Mouse (Mus musculus) forebrain, embryonic 15.5 days (tissue): Measurements from ENCODE around the gene Zfp275. TPM values are rescaled to one million over a fixed set of nuclear protein-coding genes. Genes with fewer than 3 reads are reported as not detected.

Source experiments
- polyA plus RNA-seq: library from polyadenylated mRNA; unstranded; fragments of >200 nt; fragmentation: Nextera tagmentation; extraction: Ambion mirVana; gene quantifications from 2 replicates; pipeline ENCODE4 v1.2.1, GENCODE M21; 2015

Gene Zfp275
- polyA plus RNA-seq, 1 experiment from 2014 or later, result 12.0 TPM

Other genes starting within 250 kb of the Zfp275 start
- gene Xlr3a, start 245.5 kb upstream of the Zfp275 start, polyA plus RNA-seq, result 2.2 and 2.7 TPM in 2 replicates
- gene Gm14685, start 225.6 kb upstream of the Zfp275 start, polyA plus RNA-seq, result 0.59 and 0.92 TPM in 2 replicates
- gene Xlr5b, start 193.8 kb upstream of the Zfp275 start, polyA plus RNA-seq, result not detected in 2 replicates
- gene DXBay18, start 193.2 kb upstream of the Zfp275 start, polyA plus RNA-seq, result 0.22 and 0.70 TPM in 2 replicates
- not detected in 2 replicates for gene Spin2d, start 165.6 kb upstream of the Zfp275 start, polyA plus RNA-seq
- 12.6 and 16.1 TPM in 2 replicates for gene Xlr3b, start 150.4 kb upstream of the Zfp275 start, polyA plus RNA-seq
- gene Xlr4b, start 128.3 kb upstream of the Zfp275 start, polyA plus RNA-seq, result 0.34 and 0.50 TPM in 2 replicates
- 25.6 and 28.0 TPM in 2 replicates for gene F8a, start 114.3 kb upstream of the Zfp275 start, polyA plus RNA-seq
- 0.14 TPM in 1 of 2 replicates, not detected in the other for gene Xlr4c, start 99.5 kb upstream of the Zfp275 start, polyA plus RNA-seq
- not detected in 2 replicates for gene Xlr3c, start 77.2 kb upstream of the Zfp275 start, polyA plus RNA-seq
- not detected in 2 replicates for gene Xlr5a, start 49.6 kb upstream of the Zfp275 start, polyA plus RNA-seq
- gene Xlr5c, start 49.6 kb upstream of the Zfp275 start, polyA plus RNA-seq, result not detected in 2 replicates
- not detected in 2 replicates for gene Gm45015, start 5.8 kb upstream of the Zfp275 start, polyA plus RNA-seq
- gene Gm18336, start 56.1 kb downstream of the Zfp275 start, polyA plus RNA-seq, result not detected in 2 replicates
- 0.62 and 0.72 TPM in 2 replicates for gene Zfp92, start 68.5 kb downstream of the Zfp275 start, polyA plus RNA-seq
- gene Trex2, start 92.7 kb downstream of the Zfp275 start, polyA plus RNA-seq, result not detected in 2 replicates
- gene Haus7, start 116.4 kb downstream of the Zfp275 start, polyA plus RNA-seq, result 58.0 and 61.1 TPM in 2 replicates
- 12.8 and 13.4 TPM in 2 replicates for gene Bgn, start 141.0 kb downstream of the Zfp275 start, polyA plus RNA-seq
- gene Atp2b3, start 160.5 kb downstream of the Zfp275 start, polyA plus RNA-seq, result 3.7 and 4.4 TPM in 2 replicates